Mouse (Mus musculus) CD4-positive, CD25-positive, alpha-beta regulatory T cell, adult 2 months (primary cell): ENCODE measurements at regions not wholly inside any gene's neighbourhood (a gene's known extent, or its start where the extent isn't known, plus 50 kb on each side); places are given as distances from the start of the nearest gene placed in this dataset.
A peak's percentile ranks its signal among the peaks of the same experiment; 100 is the strongest.

Experiments
- DNase-seq: peaks from one replicate; pipeline ENCODE4 v3.0.0-alpha.2; 2012; ENCODE audit warnings: low read depth, low spot score

DNA sequence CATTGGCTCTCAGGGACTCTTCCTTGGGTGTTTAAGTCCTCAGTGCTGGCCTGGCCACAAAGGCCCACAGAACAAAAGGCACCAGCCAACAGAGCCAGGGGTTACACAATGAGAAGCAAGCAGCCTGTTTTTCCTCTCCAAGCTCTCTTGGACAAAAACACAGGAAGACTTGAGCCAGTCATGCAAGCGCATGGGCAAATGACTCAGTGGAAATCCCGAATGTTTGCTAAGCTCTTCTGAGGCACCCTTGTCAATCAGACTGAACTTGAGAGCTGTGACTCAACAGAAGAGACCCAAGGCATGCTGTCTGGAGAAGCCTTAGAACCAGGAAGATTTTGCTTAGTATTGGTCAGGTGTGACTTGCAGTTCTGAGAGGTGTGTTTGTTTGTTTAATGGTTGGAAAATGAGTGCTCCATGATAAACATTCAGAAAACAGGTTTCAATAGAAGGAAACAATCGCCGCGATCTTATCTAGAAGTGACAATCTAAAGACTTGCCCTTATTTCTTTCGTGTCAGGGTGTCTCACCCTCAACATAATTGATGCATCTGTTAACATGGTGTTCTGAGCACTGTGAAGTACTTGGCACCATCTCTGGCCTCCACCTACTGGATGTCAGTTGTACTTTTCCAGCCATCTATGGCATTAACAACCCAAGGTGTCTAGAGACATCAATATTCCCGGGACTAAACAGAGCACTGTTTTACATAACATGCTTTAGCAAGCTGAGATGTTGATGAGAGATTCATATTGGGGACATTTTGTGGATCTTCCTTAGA is 124.0 kb upstream of the Tmc1 start:
- no peak for DNase-seq

GRCm38 (mm10) chr19:21068381-21068780 is 114.4 kb upstream of the Tmc1 start:
- DNase-seq, result no peak

GRCm38 (mm10) chr19:21066432-21067113 is 112.6 kb upstream of the Tmc1 start:
- no peak for DNase-seq

GRCm38 (mm10) chr19:21064902-21065301 is 110.9 kb upstream of the Tmc1 start:
- DNase-seq, result no peak

GRCm38 (mm10) chr19:21053597-21054544 is 99.9 kb upstream of the Tmc1 start:
- DNase-seq, result no peak

DNA sequence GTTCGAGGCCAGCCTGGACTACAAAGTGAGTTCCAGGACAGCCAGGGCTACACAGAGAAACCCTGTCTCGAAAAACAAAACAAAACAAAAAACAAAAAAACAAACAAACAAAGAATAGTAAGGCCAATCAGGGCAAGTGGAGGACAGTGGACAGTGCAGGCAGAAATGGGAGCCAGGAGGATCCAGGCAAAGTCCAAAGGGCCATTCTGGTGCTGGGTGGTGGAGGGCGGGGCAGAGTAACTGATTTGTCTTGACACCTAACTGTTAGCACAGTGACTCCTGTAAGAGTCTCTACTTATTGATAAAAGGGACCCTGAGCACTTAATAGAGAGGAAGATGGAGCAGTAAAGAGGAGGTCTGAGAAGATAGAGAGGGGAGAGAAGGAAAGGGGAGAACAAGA is 98.8 kb upstream of the Tmc1 start:
- no peak for DNase-seq

GRCm38 (mm10) chr19:21051872-21052271 is 97.9 kb upstream of the Tmc1 start:
- no peak for DNase-seq

DNA sequence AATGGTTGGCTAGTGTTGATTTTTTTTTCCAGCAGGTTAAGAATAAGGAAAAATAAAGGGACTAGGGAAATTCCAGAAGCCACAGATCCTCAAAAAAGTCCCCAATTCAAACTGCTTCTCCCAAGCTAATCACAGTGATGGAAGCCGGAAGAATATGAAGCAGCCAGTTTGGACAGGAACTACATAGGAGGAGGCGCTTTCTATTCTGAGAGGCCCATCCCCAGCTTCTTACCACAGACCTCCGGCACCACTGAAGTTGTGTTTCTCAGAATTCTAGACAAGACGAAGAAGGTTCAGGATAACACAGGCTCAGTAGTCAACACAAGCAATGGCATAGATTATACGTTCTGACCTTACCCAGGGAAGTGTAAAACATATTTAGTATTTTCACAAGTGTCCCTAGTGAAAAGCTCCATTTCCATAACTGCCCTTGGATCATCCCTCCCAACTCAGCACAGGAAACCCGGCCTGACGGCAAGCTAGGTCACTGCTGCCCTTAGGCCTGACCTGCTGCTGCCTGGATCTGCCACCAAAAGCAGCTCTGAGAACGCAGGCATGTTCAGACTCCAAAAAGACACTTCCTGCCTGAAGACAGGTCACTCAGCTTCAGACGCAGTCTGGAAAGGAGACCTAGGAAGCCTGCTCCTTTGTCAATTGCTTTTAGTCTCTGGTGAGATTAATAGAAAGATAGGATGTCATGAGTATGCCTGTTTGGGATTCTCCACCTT is 97.2 kb upstream of the Tmc1 start:
- peak; percentile 38 for DNase-seq

- no peak for DNase-seq
Measured at GRCm38 (mm10) chr19:21049301-21049700, 95.3 kb upstream of the Tmc1 start.

DNA sequence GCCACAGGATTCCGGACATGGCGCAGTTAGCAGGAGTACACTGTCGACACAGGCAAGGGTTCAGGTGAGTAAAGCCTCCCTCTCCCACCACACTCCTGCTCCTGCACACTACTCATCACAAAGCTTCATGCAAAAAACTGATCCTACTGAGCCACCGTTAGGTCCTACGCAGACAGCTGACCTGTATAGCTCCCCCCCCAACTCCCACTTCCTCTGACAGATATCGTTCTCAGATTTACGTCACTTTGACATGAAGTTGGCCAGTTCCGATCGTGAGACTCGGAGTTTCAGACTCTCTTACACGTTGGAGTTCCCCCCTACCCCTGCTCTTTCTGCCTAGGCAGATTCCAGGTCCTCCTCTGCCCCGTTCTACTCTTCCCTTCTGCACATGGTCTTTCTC is 91.6 kb upstream of the Tmc1 start:
- no peak for DNase-seq

DNA sequence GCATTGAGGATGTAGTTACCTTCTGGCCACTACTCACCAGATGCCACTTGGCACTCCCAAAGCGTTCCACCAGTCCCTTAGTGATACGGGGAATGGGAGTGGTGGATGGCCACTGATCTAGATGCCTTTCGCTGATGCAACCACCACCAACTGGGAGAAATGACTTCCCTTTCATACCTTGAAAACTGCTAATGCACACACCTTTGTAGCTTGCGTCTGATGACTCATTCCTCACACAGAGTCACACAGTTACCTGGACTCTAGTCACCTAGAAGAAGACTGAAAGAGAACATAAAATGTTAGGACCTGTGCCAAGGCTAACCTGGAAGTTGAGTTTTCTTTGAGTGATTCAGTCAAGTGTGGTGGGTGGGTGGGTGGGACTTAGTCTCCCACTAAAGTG is 90.0 kb upstream of the Tmc1 start:
- DNase-seq, result no peak

- no peak for DNase-seq
Measured at GRCm38 (mm10) chr19:21042536-21042935, 88.5 kb upstream of the Tmc1 start.

- DNase-seq, result peak; percentile 71
Measured at GRCm38 (mm10) chr19:21037448-21038077, 83.6 kb upstream of the Tmc1 start.

DNA sequence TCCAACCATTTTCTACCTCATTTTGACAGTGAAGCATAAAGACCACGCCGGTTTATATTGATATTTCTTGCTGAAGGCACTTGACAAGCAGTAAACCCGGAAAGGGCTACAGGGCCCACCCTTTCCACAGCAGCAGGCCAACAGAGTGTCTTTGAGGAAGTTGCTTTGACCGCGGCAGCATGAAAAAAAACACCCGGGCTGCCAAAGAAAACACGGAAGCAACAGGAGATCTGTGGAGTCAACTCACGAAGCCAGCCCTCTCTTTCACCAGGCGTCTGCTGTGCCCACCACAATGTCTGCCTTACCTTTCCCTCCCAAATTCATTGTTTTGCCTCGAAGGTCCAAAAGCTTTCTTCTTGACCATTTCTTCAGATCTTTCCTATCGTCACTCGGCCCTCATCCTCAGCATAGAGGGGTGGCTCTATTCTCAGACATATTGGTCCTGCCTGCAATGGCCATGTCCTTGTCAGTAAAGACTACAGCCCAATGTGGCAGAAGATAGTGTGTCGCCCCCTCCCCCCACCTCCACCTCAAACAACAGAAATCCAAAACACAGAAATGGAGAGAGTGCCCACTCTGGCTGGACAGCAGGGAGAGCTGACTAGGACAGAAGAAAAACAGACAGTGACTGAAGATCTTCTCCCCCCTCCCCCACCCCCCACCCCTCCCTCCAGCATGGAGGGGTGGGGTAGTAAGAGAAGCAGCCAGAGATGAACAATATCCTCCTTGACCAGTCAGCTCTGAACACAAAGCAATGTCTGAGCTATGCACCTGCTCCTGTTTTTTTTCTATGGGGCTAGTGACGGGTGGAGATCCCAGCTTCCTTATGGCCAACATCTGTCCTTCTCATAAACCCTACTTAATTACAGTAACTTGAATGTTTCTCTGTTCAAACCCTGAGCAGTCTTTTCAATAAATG is 82.8 kb upstream of the Tmc1 start:
- peak; percentile 42 for DNase-seq

DNA sequence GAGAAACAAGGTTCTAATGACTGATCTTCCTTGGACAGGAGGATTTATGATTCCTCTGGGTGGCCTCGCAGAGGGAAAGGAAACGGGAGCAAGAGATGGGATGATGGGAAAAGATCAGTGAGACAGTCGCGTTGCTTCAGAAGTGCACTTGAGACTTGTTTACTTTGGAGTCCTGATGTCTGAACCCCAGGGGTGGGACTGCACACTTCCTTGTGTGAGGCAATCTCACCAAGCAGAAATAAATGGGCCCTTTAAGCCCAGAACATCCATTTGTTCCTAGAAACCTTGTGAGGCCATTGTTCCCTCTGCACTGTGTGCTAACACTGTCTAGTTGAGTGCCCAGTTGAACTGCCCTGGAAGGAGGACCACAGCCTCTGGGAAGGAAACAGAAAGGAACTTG is 81.5 kb upstream of the Tmc1 start:
- no peak for DNase-seq

DNA sequence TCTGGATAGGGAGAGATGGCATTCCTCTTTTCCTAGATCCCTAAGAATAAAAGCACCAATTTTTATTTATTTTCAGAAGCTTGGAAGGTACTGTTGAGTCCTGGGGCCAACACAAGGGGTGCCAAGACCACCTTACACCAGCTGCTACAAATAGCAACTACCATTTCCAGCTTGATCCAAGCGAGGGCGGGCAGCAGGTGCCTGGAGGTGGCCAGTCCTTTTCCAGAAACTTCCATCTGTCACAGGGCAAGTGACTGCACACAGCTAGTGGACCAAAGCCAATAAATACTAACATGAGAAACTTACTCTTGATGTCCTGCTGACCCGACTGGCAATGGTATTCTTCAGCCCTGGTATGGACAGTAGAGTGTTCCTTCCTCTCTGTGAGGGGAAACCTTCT is 80.0 kb upstream of the Tmc1 start:
- no peak for DNase-seq

GRCm38 (mm10) chr19:21032558-21032957 is 78.6 kb upstream of the Tmc1 start:
- DNase-seq, result no peak

GRCm38 (mm10) chr19:21031768-21032308 is 77.8 kb upstream of the Tmc1 start:
- DNase-seq, result no peak

DNA sequence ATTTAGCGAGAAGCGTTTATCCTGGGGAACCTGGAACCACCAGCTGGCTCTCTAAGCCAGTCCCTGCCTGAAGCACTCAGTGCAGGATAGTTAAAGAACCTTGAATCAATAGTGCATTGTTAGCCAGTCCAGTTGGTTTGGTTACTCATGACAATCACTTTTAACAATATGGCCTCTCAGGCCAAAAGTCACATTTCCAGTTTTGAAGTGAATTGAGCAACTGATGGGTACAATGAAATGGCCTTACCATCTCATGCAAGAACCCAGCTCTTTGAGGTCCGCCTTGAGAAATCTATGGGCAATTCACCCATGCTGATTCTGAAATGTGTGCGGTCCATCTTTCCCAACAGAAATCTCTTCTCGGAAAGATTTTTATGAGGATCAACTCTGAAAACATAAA is 77.0 kb upstream of the Tmc1 start:
- DNase-seq, result no peak

DNA sequence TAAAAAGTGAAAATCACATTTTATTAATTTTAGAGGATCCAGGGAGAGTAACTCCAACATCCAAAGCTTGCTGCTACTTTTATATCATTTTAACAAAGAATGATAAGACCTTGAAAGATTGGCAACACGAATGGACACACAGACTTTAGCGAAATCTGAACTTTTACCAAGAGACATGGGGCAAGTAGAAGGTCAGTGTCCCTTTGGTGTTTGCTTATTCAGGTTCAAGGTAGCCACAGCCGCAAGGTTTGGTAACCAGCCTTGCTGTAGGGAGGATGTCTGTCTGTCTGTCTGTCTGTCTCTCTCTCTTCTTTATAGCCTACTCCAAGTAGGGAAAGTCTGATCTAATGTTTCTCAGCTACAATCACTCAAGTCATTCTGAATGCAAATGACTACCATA is 75.0 kb upstream of the Tmc1 start:
- DNase-seq, result no peak
